Mouse (Mus musculus) MEL (cell line): ENCODE data around the gene Car15. TPM values are rescaled to one million over a fixed set of nuclear protein-coding genes. Genes with fewer than 3 reads are reported as not detected.
A peak's percentile ranks its signal among the peaks of the same experiment; 100 is the strongest.

ENCODE experiments used
- DNase-seq: peaks from one replicate; pipeline ENCODE4 v3.0.0; 2011; ENCODE audit warnings: low read depth, low spot score
- H3K27ac ChIP-seq: 2 replicates; pipeline ENCODE4 v1.5.1; 2012; ENCODE audit warnings: low read depth, mild to moderate bottlenecking, control low read depth, low read length, moderate library complexity; ENCODE audit not compliant: control insufficient read depth
- H3K27me3 ChIP-seq, 2 experiments: fragments of 150-350 bp in 1 of 2; sonication (generic) in 1 of 2; 2 replicates each; pipeline ENCODE4 v1.6.1; 2012; ENCODE audit warnings: low read length in 2 of 2, mild to moderate bottlenecking in 2 of 2, improper control_type of control experiment in 1 of 2, moderate library complexity in 1 of 2; ENCODE audit not compliant: insufficient read depth in 2 of 2, control insufficient read depth in 1 of 2
- H3K36me3 ChIP-seq, 2 experiments: 2 replicates each; pipeline ENCODE4 v1.6.1; 2012 to 2014; ENCODE audit warnings: low read length in 2 of 2, improper control_type of control experiment in 1 of 2, inconsistent platforms in 1 of 2, mild to moderate bottlenecking in 1 of 2; ENCODE audit not compliant: insufficient read depth in 2 of 2, control insufficient read depth in 1 of 2
- H3K4me1 ChIP-seq, 2 experiments: fragments of 150-350 bp in 1 of 2; sonication (generic) in 1 of 2; 2 replicates each; pipeline ENCODE4 v1.6.1; 2012; ENCODE audit warnings: low read length in 2 of 2, improper control_type of control experiment in 1 of 2, mild to moderate bottlenecking in 1 of 2; ENCODE audit not compliant: insufficient read depth in 2 of 2, control insufficient read depth in 1 of 2
- H3K4me3 ChIP-seq, 2 experiments: fragments of 150-350 bp in 1 of 2; sonication (generic) in 1 of 2; 2 replicates each; pipeline ENCODE4 v1.5.1; 2012; ENCODE audit warnings: low read depth in 2 of 2, low read length in 2 of 2, mild to moderate bottlenecking in 2 of 2, moderate library complexity in 2 of 2, control low read depth in 1 of 2, improper control_type of control experiment in 1 of 2; ENCODE audit not compliant: control insufficient read depth in 1 of 2, insufficient read depth in 1 of 2
- H3K79me2 ChIP-seq: 2 replicates; pipeline ENCODE4 v1.6.1; 2012; ENCODE audit warnings: mild to moderate bottlenecking, low read length, moderate library complexity; ENCODE audit not compliant: control insufficient read depth, poor library complexity, insufficient read depth
- H3K9ac ChIP-seq: 2 replicates; pipeline ENCODE4 v1.6.1; 2012; ENCODE audit warnings: low read depth, mild to moderate bottlenecking, control low read depth, low read length, moderate library complexity; ENCODE audit not compliant: control insufficient read depth, poor library complexity, severe bottlenecking
- H3K9me3 ChIP-seq: fragments of 150-350 bp; sonication (generic); replicated peaks from 2 replicates; pipeline ENCODE4 v1.6.1; 2012; ENCODE audit warnings: mild to moderate bottlenecking, low read length, improper control_type of control experiment, moderate library complexity; ENCODE audit not compliant: insufficient read depth
- CHD1 ChIP-seq: IDR thresholded peaks from 2 replicates; pipeline ENCODE4 v1.6.1; 2012; ENCODE audit warnings: low read depth, mild to moderate bottlenecking, inconsistent platforms, low read length, improper control_type of control experiment
- E2F4 ChIP-seq: IDR thresholded peaks from 2 replicates; pipeline ENCODE4 v1.6.1; 2011; ENCODE audit warnings: low read depth, low read length, improper control_type of control experiment, borderline replicate concordance
- GATA1 ChIP-seq: IDR thresholded peaks from 2 replicates; pipeline ENCODE4 v1.6.1; 2011; ENCODE audit warnings: low read depth, low read length, improper control_type of control experiment
- HCFC1 ChIP-seq: IDR thresholded peaks from 2 replicates; pipeline ENCODE4 v1.6.1; 2012; ENCODE audit warnings: low read depth, mild to moderate bottlenecking, inconsistent platforms, low read length, improper control_type of control experiment, moderate library complexity
- KAT2A ChIP-seq: conservative IDR thresholded peaks from 2 replicates; pipeline ENCODE4 v1.6.1; 2012; ENCODE audit warnings: low read depth, low read length, improper control_type of control experiment, inconsistent platforms
- NELFE ChIP-seq: IDR thresholded peaks from 2 replicates; pipeline ENCODE4 v1.6.1; 2011; ENCODE audit warnings: low read depth, low read length, improper control_type of control experiment
- NRF1 ChIP-seq: IDR thresholded peaks from 2 replicates; pipeline ENCODE4 v1.6.1; 2014; ENCODE audit warnings: low read depth, mild to moderate bottlenecking, inconsistent platforms, low read length, improper control_type of control experiment, moderate library complexity; ENCODE audit not compliant: poor library complexity, insufficient read depth, severe bottlenecking
- POLR2A ChIP-seq, 2 experiments: IDR thresholded peaks; 2 replicates each; pipeline ENCODE4 v1.6.1; 2011 to 2012; ENCODE audit warnings: low read length in 2 of 2, mild to moderate bottlenecking in 2 of 2, control low read depth in 1 of 2, improper control_type of control experiment in 1 of 2, low read depth in 1 of 2, moderate library complexity in 1 of 2; ENCODE audit not compliant: control insufficient read depth in 1 of 2, insufficient read depth in 1 of 2, poor library complexity in 1 of 2
- SIN3A ChIP-seq: IDR thresholded peaks from 2 replicates; pipeline ENCODE4 v1.6.1; 2012; ENCODE audit warnings: low read length, improper control_type of control experiment, inconsistent platforms
- TCF12 ChIP-seq: IDR thresholded peaks from 2 replicates; pipeline ENCODE4 v1.6.1; 2014; ENCODE audit warnings: low read depth, mild to moderate bottlenecking, inconsistent platforms, low read length, improper control_type of control experiment, moderate library complexity
- UBTF ChIP-seq: IDR thresholded peaks from 2 replicates; pipeline ENCODE4 v1.6.1; 2012; ENCODE audit warnings: low read depth, mild to moderate bottlenecking, inconsistent platforms, low read length, improper control_type of control experiment, moderate library complexity, borderline replicate concordance; ENCODE audit not compliant: insufficient read depth
- USF1 ChIP-seq: IDR thresholded peaks from 2 replicates; pipeline ENCODE4 v1.6.1; 2014; ENCODE audit warnings: low read depth, mild to moderate bottlenecking, inconsistent platforms, low read length, improper control_type of control experiment, moderate library complexity
- ZC3H11A ChIP-seq: IDR thresholded peaks from 2 replicates; pipeline ENCODE4 v1.6.1; 2012; ENCODE audit warnings: low read depth, mild to moderate bottlenecking, inconsistent platforms, low read length, improper control_type of control experiment
- ZKSCAN1 ChIP-seq: IDR thresholded peaks from 2 replicates; pipeline ENCODE4 v1.6.1; 2012; ENCODE audit warnings: low read depth, mild to moderate bottlenecking, inconsistent platforms, low read length, improper control_type of control experiment, moderate library complexity
- ZNF384 ChIP-seq: IDR thresholded peaks from 2 replicates; pipeline ENCODE4 v1.6.1; 2012; ENCODE audit warnings: low read depth, mild to moderate bottlenecking, inconsistent platforms, low read length, improper control_type of control experiment
- polyA plus RNA-seq, 2 experiments: library from polyadenylated mRNA; stranded (reverse) in 1 of 2; unstranded in 1 of 2; fragments of >175 nt in 1 of 2; fragments of >200 nt in 1 of 2; gene quantifications; 2 replicates each; pipeline versions ENCODE4 v1.2.1 to v1.2.4; 2012; ENCODE audit warnings: low replicate concordance in 2 of 2, low read depth in 1 of 2; ENCODE audit not compliant: insufficient read length in 2 of 2, insufficient read depth in 1 of 2, missing spikeins in 1 of 2
- total RNA-seq: library from RNA; depleted of rRNA; stranded (reverse); fragments of 300-350 nt; gene quantifications from 2 replicates; pipeline ENCODE4 v1.2.3, GENCODE M21; 2012

Gene Car15
- total and polyA plus RNA-seq, 3 experiments, result 2.0 to 3.6 TPM; not detected in 1

DNA sequence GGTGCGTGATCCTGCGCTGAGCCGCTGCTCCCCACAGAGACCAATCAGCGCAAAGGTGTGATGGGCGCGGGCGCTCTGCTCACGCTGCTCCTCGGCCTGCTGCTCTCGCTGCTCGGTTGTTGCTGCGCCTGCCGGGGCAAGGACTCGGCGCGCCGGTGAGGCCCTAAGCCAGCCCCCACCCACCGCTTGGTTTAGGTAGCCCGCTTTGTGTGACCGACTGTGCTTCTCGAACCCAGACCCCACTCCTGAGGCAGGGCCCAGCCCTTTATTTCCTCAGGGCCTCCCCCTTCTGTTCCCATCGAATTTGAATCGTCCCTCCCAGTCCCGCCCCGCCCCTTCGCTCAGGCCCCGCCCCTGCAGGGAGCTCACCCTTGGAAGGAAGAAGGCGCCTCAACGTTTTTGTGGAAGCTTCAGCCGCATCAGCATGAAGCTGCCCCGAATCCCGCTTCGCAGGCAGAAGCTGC is 33.7 kb downstream of the Car15 start:
- TF ChIP-seq HCFC1 (no peak; the same call in 1 of the 2 replicates), SIN3A (0 out of 2 replicates have a peak, but pooled peaks have one; percentile 18), NELFE (peak; percentile 33; the same call in 1 of the 2 replicates), POLR2A (IDR thresholded peaks at IDR 0.05; ENCODE audit: control insufficient read depth in 1 of 2, insufficient read depth in 1 of 2, low read depth in 1 of 2, low read length in 2 of 2, poor library complexity in 1 of 2) (peak; percentile 26 to 57; a peak in 2 of 4 replicates), KAT2A (no peak)
- peak; percentile 91 for DNase-seq
- Histone ChIP-seq H3K27ac (peak overlapping the region; percentile 24), H3K27me3 (no peaks in the 10 kb centered on the region), H3K4me3 (peak overlapping the region; percentile 79 to 83), H3K79me2 (peaks cover 5% of the 10 kb centered on the region; the same call in 1 of the 2 replicates), H3K9ac (peak overlapping the region; percentile 71), H3K4me1 (peaks cover 2 to 33% of the 10 kb centered on the region in 2 experiments; a peak in 3 of 4 replicates), H3K9me3 (no peaks in the 10 kb centered on the region), H3K36me3 (peaks cover 0 to 5% of the 10 kb centered on the region in 2 experiments; a peak in 2 of 4 replicates)

DNA sequence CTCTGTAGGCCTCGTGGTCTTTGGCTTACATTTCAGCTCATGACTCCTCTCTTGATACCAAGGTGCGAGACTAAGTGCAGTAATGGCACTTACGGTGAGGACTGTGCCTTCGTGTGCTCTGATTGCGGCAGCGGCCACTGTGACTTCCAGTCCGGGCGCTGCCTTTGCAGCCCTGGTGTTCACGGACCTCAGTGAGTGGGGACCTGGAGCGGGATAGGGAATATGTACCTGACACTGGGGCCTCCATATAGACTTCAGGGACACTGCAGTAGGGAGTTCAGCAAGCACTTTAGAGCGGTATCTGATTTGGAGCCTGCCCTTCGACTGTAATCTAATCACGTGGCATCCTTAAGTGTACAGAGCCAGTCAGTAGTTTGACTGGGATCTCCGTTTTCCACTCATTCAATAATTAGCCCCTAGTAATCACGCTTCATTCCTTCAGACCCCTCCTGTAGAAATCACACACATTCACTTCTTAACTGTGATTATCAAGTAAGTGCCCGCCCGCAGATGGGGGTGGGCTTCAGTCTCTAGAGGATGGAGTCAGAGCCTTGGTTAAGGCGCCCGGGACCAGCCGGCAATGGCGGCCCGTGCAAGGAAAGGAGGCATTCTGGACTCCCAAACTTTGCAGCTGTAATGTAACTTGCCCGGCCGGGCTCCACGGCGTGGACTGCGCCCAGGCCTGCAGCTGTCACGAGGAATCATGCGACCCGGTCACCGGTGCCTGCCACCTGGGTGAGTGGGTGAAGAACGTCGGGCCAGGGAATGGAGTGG is 34.3 kb downstream of the Car15 start:
- Histone ChIP-seq H3K79me2 (peaks cover 5% of the 10 kb centered on the region; the same call in 1 of the 2 replicates), H3K9me3 (no peaks in the 10 kb centered on the region), H3K4me3 (peak overlapping the region; percentile 79 to 83; a peak in 3 of 4 replicates), H3K9ac (peak overlapping the region; percentile 71), H3K36me3 (peaks cover 0 to 5% of the 10 kb centered on the region in 2 experiments; a peak in 2 of 4 replicates), H3K27me3 (no peaks in the 10 kb centered on the region), H3K4me1 (peaks cover 2 to 33% of the 10 kb centered on the region in 2 experiments; a peak in 3 of 4 replicates), H3K27ac (no peak overlapping the region)
- TF ChIP-seq TCF12 (no peak), UBTF (no peak), GATA1 (no peak), NRF1 (no peak), POLR2A (IDR thresholded peaks at IDR 0.05; ENCODE audit: control insufficient read depth in 1 of 2, insufficient read depth in 1 of 2, low read depth in 1 of 2, low read length in 2 of 2, poor library complexity in 1 of 2) (no peak), NELFE (no peak), CHD1 (no peak), ZKSCAN1 (no peak), E2F4 (no peak), KAT2A (no peak), USF1 (no peak), ZNF384 (no peak), ZC3H11A (no peak)
- no peak for DNase-seq
